Mouse (Mus musculus) heart, embryonic 10.5 days (tissue): ENCODE measurements at regions not wholly inside any gene's neighbourhood (a gene's known extent, or its start where the extent isn't known, plus 50 kb on each side); places are given as distances from the start of the nearest gene placed in this dataset.

Source experiments
- DNase-seq: peaks from one replicate; pipeline ENCODE4 v3.0.0-alpha.2; 2017; ENCODE audit warnings: low spot score
- H3K27ac ChIP-seq: fragments of 300-500 bp; sonication (generic); 2 replicates; pipeline ENCODE4 v1.5.1; 2016; ENCODE audit warnings: mild to moderate bottlenecking
- H3K27me3 ChIP-seq: fragments of 300-500 bp; sonication (generic); 2 replicates; pipeline ENCODE4 v1.6.1; 2016; ENCODE audit warnings: mild to moderate bottlenecking; ENCODE audit not compliant: poor library complexity, insufficient read depth, severe bottlenecking
- H3K36me3 ChIP-seq: fragments of 300-500 bp; sonication (generic); 2 replicates; pipeline ENCODE4 v1.6.1; 2016; ENCODE audit warnings: mild to moderate bottlenecking, moderate library complexity
- H3K4me1 ChIP-seq: fragments of 300-500 bp; sonication (generic); 2 replicates; pipeline ENCODE4 v1.6.1; 2016; ENCODE audit warnings: mild to moderate bottlenecking
- H3K4me3 ChIP-seq: fragments of 300-500 bp; sonication (generic); 2 replicates; pipeline ENCODE4 v1.5.1; 2016; ENCODE audit warnings: mild to moderate bottlenecking, moderate library complexity
- H3K9me3 ChIP-seq: fragments of 300-500 bp; sonication (generic); 2 replicates; pipeline ENCODE4 v1.6.1; 2016; ENCODE audit warnings: mild to moderate bottlenecking, moderate library complexity
- WGBS: fragments of 180-500 bp; shearing (Covaris S2); methylation state at CpG from one replicate; pipeline ENCODE4 v1.1.7; 2016; 5-methylcytosine and 5-hydroxymethylcytosine counted together

GRCm38 (mm10) chr13:53764613-53765243 lies 290.8 kb downstream of the Drd1 start:
- peak; percentile 80 for DNase-seq

GRCm38 (mm10) chr13:53757576-53758237 lies 284.8 kb upstream of the Msx2 start:
- Histone ChIP-seq H3K9me3 (no peaks in the 10 kb centered on the region), H3K4me3 (no peak overlapping the region), H3K36me3 (no peaks in the 10 kb centered on the region), H3K27me3 (0 out of 2 replicates have a peak, but pooled peaks cover 10% of the 10 kb centered on the region), H3K4me1 (peaks cover 44% of the 10 kb centered on the region), H3K27ac (peak overlapping the region; percentile 22; the same call in 1 of the 2 replicates)
- WGBS: 57% methylated on average over 13 of the region's 13 CpGs
- peak; percentile 68 for DNase-seq

More at GRCm38 (mm10) chr13:53764613-53765243, 290.8 kb downstream of the Drd1 start:
- H3K27me3 ChIP-seq: peaks cover 13% of the 10 kb centered on the region
- peaks cover 15% of the 10 kb centered on the region for H3K4me1 ChIP-seq
- H3K27ac ChIP-seq: 0 out of 2 replicates have a peak overlapping the region, but pooled peaks have one; percentile 29
- no peaks in the 10 kb centered on the region for H3K9me3 ChIP-seq
- no peak overlapping the region for H3K4me3 ChIP-seq
- no peaks in the 10 kb centered on the region for H3K36me3 ChIP-seq
- WGBS: 24% methylated on average over 13 of the region's 13 CpGs

GRCm38 (mm10) chr13:53756970-53757530 lies 284.2 kb upstream of the Msx2 start:
- no peaks in the 10 kb centered on the region for H3K9me3 ChIP-seq
- 43% methylated on average over 13 of the region's 13 CpGs for WGBS
- H3K4me1 ChIP-seq: peaks cover 44% of the 10 kb centered on the region
- peak; percentile 71 for DNase-seq
- peaks cover 16% of the 10 kb centered on the region for H3K27me3 ChIP-seq
- H3K36me3 ChIP-seq: no peaks in the 10 kb centered on the region
- no peak overlapping the region for H3K27ac ChIP-seq
- no peak overlapping the region for H3K4me3 ChIP-seq

- Histone ChIP-seq H3K4me3 (peak overlapping the region; percentile 31; the same call in 1 of the 2 replicates), H3K27ac (peak overlapping the region; percentile 79), H3K4me1 (peaks cover 44% of the 10 kb centered on the region), H3K27me3 (peaks cover 23% of the 10 kb centered on the region), H3K36me3 (no peaks in the 10 kb centered on the region), H3K9me3 (no peaks in the 10 kb centered on the region)
- DNase-seq: peak; percentile 76
- 20% methylated on average over 11 of the region's 11 CpGs for WGBS
These were observed 282.3 kb upstream of the Msx2 start for GRCm38 (mm10) chr13:53755046-53755615.

- Histone ChIP-seq H3K9me3 (no peaks in the 10 kb centered on the region), H3K27me3 (peaks cover 23% of the 10 kb centered on the region), H3K4me1 (peaks cover 39% of the 10 kb centered on the region), H3K36me3 (no peaks in the 10 kb centered on the region), H3K4me3 (no peak overlapping the region), H3K27ac (no peak overlapping the region)
- DNase-seq: peak; percentile 71
- 72% methylated on average over 6 of the region's 6 CpGs for WGBS
These were observed 280.2 kb upstream of the Msx2 start for GRCm38 (mm10) chr13:53753049-53753448.

- no peaks in the 10 kb centered on the region for H3K9me3 ChIP-seq
- H3K4me3 ChIP-seq: no peak overlapping the region
- H3K27me3 ChIP-seq: no peaks in the 10 kb centered on the region
- H3K27ac ChIP-seq: no peak overlapping the region
- H3K36me3 ChIP-seq: no peaks in the 10 kb centered on the region
- DNase-seq: no peak
- WGBS: 76% methylated on average over 6 of the region's 6 CpGs
- no peaks in the 10 kb centered on the region for H3K4me1 ChIP-seq
These were observed 268.1 kb upstream of the Msx2 start for GRCm38 (mm10) chr13:53740981-53741380.

GRCm38 (mm10) chr13:53739127-53739526 lies 266.3 kb upstream of the Msx2 start:
- Histone ChIP-seq H3K4me3 (no peak overlapping the region), H3K27me3 (no peaks in the 10 kb centered on the region), H3K27ac (no peak overlapping the region), H3K4me1 (no peaks in the 10 kb centered on the region), H3K9me3 (no peaks in the 10 kb centered on the region), H3K36me3 (no peaks in the 10 kb centered on the region)
- 90% methylated on average over 3 of the region's 3 CpGs for WGBS
- no peak for DNase-seq

GRCm38 (mm10) chr13:53734944-53735343 lies 262.1 kb upstream of the Msx2 start:
- H3K27ac ChIP-seq: no peak overlapping the region
- H3K27me3 ChIP-seq: no peaks in the 10 kb centered on the region
- H3K36me3 ChIP-seq: no peaks in the 10 kb centered on the region
- H3K4me3 ChIP-seq: no peak overlapping the region
- H3K4me1 ChIP-seq: no peaks in the 10 kb centered on the region
- WGBS: 55% methylated on average over 4 of the region's 4 CpGs
- H3K9me3 ChIP-seq: no peaks in the 10 kb centered on the region
- no peak for DNase-seq

- H3K9me3 ChIP-seq: no peaks in the 10 kb centered on the region
- 0 out of 2 replicates have a peak, but pooled peaks cover 4% of the 10 kb centered on the region for H3K27me3 ChIP-seq
- DNase-seq: no peak
- H3K36me3 ChIP-seq: no peaks in the 10 kb centered on the region
- no peak overlapping the region for H3K27ac ChIP-seq
- WGBS: 68% methylated on average over 10 of the region's 10 CpGs
- no peaks in the 10 kb centered on the region for H3K4me1 ChIP-seq
- H3K4me3 ChIP-seq: no peak overlapping the region
These were observed 257.5 kb upstream of the Msx2 start for GRCm38 (mm10) chr13:53730259-53730902.

GRCm38 (mm10) chr13:53729848-53730247 lies 257.0 kb upstream of the Msx2 start:
- no peak for DNase-seq
- WGBS: 89% methylated on average over 7 of the region's 7 CpGs
- Histone ChIP-seq H3K4me3 (no peak overlapping the region), H3K9me3 (no peaks in the 10 kb centered on the region), H3K27ac (no peak overlapping the region), H3K27me3 (0 out of 2 replicates have a peak, but pooled peaks cover 4% of the 10 kb centered on the region), H3K36me3 (no peaks in the 10 kb centered on the region), H3K4me1 (no peaks in the 10 kb centered on the region)

- no peak for DNase-seq
- Histone ChIP-seq H3K27me3 (peaks cover 11% of the 10 kb centered on the region; the same call in 1 of the 2 replicates), H3K36me3 (no peaks in the 10 kb centered on the region), H3K4me3 (no peak overlapping the region), H3K9me3 (no peaks in the 10 kb centered on the region), H3K27ac (no peak overlapping the region), H3K4me1 (peaks cover 19% of the 10 kb centered on the region)
- 84% methylated on average over 4 of the region's 4 CpGs for WGBS
These were observed 253.2 kb upstream of the Msx2 start for GRCm38 (mm10) chr13:53726031-53726430.

- Histone ChIP-seq H3K27me3 (peaks cover 11% of the 10 kb centered on the region; the same call in 1 of the 2 replicates), H3K36me3 (no peaks in the 10 kb centered on the region), H3K9me3 (no peaks in the 10 kb centered on the region), H3K4me1 (peaks cover 50% of the 10 kb centered on the region), H3K27ac (0 out of 2 replicates have a peak overlapping the region, but pooled peaks have one; percentile 10), H3K4me3 (no peak overlapping the region)
- DNase-seq: no peak
- 54% methylated on average over 6 of the region's 6 CpGs for WGBS
These were observed 250.0 kb upstream of the Msx2 start for GRCm38 (mm10) chr13:53722881-53723280.
